Mouse (Mus musculus) heart, adult 2 months (tissue): ENCODE measurements at regions not wholly inside any gene's neighbourhood (a gene's known extent, or its start where the extent isn't known, plus 50 kb on each side); places are given as distances from the start of the nearest gene placed in this dataset.

Experiments
- CTCF ChIP-seq: fragments of 200-600 bp; IDR thresholded peaks from 2 replicates; pipeline ENCODE4 v1.8.1; 2022; ENCODE audit warnings: antibody characterized with exemption, mild to moderate bottlenecking, moderate library complexity
- POLR2A ChIP-seq: fragments of 200-500 bp; IDR thresholded peaks from 2 replicates; pipeline ENCODE4 v1.6.1; 2011; ENCODE audit warnings: mild to moderate bottlenecking, low read depth, low read length, control low read depth; ENCODE audit not compliant: insufficient read depth

DNA sequence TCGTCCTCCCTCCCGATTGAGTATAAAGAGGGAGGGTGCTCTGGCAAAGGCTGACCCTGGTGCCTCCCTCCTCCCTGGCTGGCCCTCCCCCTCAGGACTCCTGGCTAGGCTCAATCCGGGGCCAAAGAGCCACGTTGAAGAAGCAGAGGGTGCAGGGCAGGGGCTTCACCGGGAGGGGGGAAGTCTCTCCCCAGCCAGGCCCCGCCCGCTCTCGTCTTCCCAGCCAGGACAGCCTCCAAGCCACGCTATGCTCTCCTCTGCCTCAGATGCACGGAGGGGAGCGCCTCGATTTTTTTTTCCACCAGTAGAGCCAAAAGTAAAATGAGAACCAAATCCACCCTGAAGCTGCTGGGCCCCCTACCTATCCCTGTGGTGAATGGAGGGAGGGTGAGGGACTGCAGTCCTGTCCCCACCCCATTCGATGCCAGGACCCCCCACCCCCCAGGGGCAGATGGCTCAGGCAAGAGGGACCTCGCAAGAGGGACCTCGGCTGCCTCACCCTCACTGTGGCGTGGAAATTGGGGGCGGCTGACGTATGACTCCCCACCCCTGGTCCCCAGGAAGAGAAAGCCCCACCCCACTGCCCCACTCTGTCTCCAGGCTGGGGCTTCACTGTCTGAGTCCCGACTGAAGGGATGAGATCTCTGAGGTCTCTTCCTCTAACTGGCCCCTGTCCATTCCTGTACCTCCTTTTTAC, 53.2 kb upstream of the Col1a1 start:
- TF ChIP-seq POLR2A, result no peak
- no peak for TF ChIP-seq CTCF
